Mouse (Mus musculus) cortical plate, adult 2 months (tissue): ENCODE measurements around the gene Ezh1. TPM values are rescaled to one million over a fixed set of nuclear protein-coding genes. Genes with fewer than 3 reads are reported as not detected.
A peak's percentile ranks its signal among the peaks of the same experiment; 100 is the strongest.

Experiments used
- H3K27ac ChIP-seq: fragments of 200-500 bp; 2 replicates; pipeline ENCODE4 v1.5.1; 2012; ENCODE audit warnings: low read length, control low read depth, inconsistent platforms; ENCODE audit not compliant: insufficient read depth
- H3K4me1 ChIP-seq: fragments of 200-500 bp; 2 replicates; pipeline ENCODE4 v1.6.1; 2011; ENCODE audit warnings: low read length; ENCODE audit not compliant: control insufficient read depth, insufficient read depth
- H3K4me3 ChIP-seq: fragments of 200-500 bp; 2 replicates; pipeline ENCODE4 v1.5.1; 2011; ENCODE audit warnings: mild to moderate bottlenecking, low read length, control low read depth; ENCODE audit not compliant: insufficient read depth
- CTCF ChIP-seq: fragments of 200-500 bp; IDR thresholded peaks from 2 replicates; pipeline ENCODE4 v1.5.1; 2011; ENCODE audit warnings: mild to moderate bottlenecking, control low read depth, low read length; ENCODE audit not compliant: insufficient read depth; ENCODE audit errors: extremely low read depth
- POLR2A ChIP-seq: fragments of 200-500 bp; IDR thresholded peaks from 2 replicates; pipeline ENCODE4 v1.6.1; 2011; ENCODE audit warnings: mild to moderate bottlenecking, low read length, control low read depth; ENCODE audit not compliant: insufficient read depth; ENCODE audit errors: extremely low read depth
- polyA plus RNA-seq: library from polyadenylated mRNA; depleted of rRNA; stranded (reverse); fragments of >200 nt; gene quantifications from 2 replicates; pipeline ENCODE4 v1.2.3, GENCODE M21; 2012

Ezh1 gene
- polyA plus RNA-seq, 1 experiment, result 51.9 TPM

DNA sequence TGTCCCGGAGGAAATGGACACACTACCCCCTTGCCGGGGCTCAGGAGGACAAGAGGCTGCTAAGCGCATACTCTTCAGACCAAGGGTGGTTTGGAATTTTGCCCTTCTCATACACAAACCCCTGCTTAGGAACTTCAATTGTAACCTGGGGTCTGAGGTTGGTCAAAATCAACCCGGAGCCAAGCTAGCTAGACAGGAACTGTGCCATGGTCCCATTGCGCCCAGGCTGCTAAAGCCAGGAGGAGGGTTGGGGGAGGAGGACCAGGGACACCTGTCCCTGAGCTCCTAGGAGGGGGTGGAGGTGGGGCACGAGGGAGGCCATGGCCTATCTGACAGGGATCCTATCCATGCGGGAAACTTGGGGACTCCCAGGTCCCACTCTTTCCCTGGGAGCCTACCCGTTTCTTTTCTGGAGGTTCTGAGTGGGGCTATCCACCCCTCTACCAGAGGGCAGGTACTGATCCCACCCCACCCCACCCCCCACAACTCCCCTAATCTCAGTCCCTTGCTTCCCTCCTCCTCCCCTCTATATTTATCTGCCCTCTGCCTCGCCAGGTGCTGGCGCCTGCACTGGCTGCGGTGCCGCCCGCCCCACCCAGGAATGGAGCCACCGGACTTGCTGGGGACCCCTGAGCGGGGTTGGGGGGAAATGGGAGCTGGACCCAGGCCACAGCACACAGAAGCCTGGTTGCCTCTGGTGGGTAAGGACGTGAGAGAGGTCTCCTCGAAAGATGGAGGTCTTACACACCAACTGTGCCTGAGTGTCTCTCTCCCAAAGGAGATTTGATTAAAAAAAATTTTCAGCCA, 56.8 kb downstream of the Ezh1 start:
- peaks cover 5% of the 10 kb centered on the region; the same call in 1 of the 2 replicates for H3K4me1 ChIP-seq
- H3K4me3 ChIP-seq, result peak overlapping the region; percentile 68
- H3K27ac ChIP-seq, result no peak overlapping the region
- TF ChIP-seq CTCF (no peak), POLR2A (no peak)

DNA sequence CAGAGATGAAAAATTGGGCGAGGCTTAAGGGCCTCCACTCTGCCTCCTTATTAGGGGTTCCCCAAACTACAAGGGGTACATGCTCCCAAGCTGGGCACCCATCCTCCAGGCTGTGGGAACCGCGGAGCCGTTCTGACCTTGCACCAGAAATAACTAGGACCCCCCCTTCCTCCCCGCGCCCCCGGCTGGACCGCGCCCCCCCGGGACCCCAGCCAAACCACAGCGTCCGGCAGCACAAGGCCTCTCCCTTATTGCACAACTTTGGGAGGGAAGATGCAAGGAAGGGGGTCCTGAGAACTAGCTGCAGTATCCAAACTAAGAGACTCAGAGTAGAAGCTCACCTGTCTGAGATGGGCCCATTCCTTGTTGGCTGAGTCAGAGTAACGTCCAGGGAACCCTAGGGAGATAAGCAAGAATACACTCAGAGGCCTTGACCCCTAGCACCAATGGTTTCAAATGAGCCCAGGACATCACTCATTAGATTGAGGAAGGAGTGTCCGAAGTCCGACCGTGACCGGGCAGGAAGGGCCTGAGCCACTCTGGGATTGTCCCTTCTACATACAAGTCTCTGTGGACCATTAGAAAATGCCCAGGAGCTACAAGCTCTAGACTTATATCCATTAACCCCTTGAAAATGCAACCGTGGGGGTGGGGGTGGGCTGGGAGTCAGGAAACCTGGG, 57.8 kb downstream of the Ezh1 start:
- Histone ChIP-seq H3K27ac (no peak overlapping the region), H3K4me3 (no peak overlapping the region), H3K4me1 (peaks cover 5% of the 10 kb centered on the region; the same call in 1 of the 2 replicates)
- TF ChIP-seq POLR2A, result no peak
- TF ChIP-seq CTCF, result no peak

DNA sequence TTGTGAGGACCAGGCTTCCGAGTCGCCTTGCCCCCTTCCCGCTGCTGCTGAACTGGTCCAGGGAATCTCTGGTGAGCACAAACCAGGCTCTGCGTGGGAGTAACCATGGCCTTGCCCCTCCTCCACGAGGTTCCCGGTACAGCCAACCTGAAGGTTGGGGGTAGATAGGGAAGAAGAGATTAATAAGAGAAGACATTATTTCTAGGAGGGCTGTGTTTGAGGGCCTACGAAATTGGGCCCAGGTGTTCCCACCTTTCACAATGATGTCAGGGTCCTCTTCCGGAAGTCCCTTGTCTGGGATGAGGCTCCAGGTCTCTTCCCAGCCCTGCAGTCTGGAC, 58.3 kb downstream of the Ezh1 start:
- TF ChIP-seq CTCF (no peak), POLR2A (no peak)
- no peak overlapping the region for H3K27ac ChIP-seq
- no peak overlapping the region for H3K4me3 ChIP-seq
- 0 out of 2 replicates have a peak, but pooled peaks cover 3% of the 10 kb centered on the region for H3K4me1 ChIP-seq

DNA sequence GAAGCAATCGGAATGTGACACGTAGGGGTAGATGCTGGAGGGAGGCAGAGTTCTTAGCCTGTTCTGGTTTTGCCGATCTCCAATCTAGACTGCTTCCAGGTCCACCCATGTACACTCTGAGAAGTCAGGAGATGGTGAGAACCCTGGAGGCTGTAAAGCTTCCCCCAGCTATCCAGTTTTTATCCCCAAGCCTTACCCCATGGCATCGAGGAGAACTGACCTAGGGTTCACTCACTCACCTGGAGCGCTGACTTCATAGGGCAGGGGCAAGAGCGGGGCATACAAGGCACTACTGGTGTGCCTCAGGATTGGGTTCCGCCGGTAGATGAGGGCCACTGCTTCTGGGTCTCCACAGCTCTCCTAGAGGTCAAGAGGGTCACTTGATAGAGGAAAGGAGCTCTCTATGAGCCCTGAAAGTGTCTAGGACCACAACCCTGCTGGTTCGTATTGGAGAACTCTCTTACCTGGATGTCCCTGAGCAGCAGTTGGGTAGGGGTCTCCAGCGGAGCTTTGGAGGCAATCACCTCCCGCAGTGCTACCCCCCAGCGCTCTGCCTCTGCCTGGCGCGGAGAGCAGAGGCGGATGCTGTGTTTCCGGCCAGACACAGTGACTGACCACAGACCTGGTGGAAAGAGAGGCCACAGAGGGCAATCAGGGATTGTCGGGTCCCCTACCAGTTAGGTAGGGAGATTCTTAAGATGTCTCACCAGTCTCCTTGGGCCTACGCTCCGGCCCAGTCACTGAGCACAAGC, 58.9 kb downstream of the Ezh1 start:
- H3K4me1 ChIP-seq, result 0 out of 2 replicates have a peak, but pooled peaks cover 2% of the 10 kb centered on the region
- no peak for TF ChIP-seq POLR2A
- TF ChIP-seq CTCF, result no peak
- H3K4me3 ChIP-seq, result no peak overlapping the region
- H3K27ac ChIP-seq, result no peak overlapping the region

DNA sequence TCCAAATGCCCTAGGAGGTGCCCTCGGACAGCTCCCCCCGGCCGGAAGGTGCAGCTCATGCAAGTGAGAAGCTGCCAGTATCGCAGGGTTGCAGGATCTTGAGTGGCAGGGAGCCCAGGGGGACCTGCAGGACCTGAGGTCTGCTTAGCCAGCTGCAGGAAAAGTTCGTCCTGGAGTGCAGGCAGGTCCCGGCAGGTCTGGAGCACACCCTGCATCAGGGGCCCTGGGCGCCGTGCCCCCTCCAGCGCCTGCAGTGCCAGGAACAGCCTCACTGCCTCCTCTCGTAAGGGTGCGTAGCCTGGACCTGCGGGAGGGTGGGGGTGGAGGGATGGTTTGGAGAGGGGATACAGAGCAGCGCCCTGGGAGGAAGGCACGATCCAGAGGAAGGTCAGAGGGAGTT, 59.9 kb downstream of the Ezh1 start:
- TF ChIP-seq POLR2A (no peak), CTCF (no peak)
- Histone ChIP-seq H3K27ac (no peak overlapping the region), H3K4me3 (no peak overlapping the region)

DNA sequence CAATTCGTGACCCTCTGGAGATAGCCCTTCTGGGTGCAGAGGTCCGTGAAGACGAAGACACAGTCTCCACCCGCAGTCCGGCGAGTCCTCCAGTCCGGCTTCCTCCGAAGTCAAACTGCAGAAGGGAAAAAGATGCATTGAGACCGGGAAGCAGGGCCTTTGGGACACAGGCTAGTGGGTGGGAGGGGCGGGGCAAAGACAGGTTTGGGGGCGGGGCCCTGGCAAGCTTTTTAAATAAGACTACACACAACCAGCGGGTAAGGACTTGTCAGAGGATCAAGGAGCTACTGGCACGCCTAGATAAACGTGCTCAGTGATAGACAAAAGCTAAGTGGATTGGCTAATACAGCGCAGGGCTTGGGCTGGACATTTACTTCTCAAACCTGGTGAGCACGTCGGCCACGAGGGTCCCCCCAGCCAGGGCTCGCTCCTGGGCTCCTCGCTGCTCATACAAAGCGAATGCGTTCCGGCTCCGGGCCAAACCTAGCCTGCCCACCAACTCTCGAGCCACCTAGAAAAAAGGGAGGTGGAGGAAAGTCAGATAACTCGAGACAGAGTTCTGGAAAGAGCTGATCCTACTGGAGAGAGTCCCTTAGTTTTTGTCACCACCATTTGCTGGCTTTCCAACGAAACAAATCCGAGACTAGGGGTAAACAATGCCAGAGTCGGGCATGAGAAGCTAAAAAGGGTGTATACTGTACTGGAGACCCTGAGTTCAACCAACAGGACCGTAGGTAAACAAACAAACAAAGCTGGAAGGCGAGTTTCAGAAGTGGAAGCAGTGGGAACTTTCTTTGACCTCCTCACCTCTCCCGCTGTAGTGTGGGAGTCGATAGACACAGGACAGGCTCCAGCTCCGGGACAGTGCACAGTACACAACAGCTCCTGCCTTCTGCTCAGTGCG, 61.3 kb downstream of the Ezh1 start:
- Histone ChIP-seq H3K4me1 (no peaks in the 10 kb centered on the region), H3K4me3 (no peak overlapping the region), H3K27ac (no peak overlapping the region)
- TF ChIP-seq POLR2A (no peak), CTCF (no peak)

More for the DNA sequence above, 59.9 kb downstream of the Ezh1 start:
- no peaks in the 10 kb centered on the region for H3K4me1 ChIP-seq

DNA sequence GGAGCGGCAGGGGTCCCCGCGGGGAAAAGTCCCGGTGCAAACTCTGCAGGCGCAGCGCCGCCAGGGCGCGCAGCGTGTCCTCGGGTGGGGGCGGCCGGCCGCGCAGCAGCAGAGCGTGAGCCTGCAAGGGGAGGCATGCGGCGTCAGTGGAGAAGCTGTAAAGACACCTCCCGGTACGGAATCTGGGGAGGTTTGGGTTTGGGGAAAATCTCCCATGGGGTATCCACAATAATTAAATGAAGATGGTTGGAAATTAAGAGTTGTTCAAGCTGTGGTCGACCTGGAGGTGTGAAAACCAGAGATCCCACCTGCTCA, 62.0 kb downstream of the Ezh1 start:
- H3K27ac ChIP-seq, result no peak overlapping the region
- TF ChIP-seq POLR2A, result no peak
- TF ChIP-seq CTCF, result no peak
- H3K4me3 ChIP-seq, result no peak overlapping the region

DNA sequence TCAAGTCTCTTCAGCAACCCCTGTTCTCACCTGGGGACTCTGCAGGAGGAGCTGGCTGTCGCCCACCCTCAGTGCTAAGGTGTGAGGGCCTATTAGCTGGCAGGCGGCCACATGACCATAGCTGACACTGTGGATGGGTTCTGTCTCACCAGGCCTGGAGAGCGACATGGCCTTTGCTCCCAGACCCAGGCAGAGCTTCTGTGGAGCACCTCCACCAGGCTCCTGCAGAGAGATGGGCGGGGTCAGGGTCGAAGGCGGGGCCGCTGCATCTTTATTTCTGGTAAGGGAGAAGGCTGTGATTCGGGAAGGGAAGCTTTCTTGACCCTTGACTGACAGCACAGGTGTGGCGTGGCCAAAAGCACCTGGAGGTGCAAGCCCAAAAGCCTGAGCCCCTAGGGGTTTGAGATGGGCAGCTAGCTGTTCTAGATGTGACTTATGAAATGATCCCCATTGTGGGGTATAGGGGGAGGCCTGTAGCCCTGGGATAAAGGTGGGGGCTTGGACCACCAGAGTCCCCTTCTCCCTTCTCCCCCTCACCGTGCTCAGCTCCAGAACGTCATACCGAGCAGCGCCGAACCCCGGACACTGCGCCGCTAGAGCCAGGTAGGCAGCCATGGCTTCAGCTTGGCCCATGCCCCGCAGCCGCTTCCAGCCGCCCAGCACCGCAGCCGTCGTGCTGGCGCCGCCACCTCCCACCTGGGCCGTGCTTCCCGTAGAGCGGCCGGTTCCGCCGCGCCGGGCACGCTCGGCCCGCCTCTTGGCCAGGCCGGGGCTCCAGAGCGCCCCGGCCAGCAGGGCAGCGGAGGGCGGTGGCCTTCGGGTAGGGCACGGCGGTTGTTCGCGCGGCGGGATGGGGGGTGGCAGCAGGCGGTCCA, 62.5 kb downstream of the Ezh1 start:
- H3K4me1 ChIP-seq, result no peaks in the 10 kb centered on the region
- no peak overlapping the region for H3K27ac ChIP-seq
- no peak overlapping the region for H3K4me3 ChIP-seq
- TF ChIP-seq CTCF, result no peak
- TF ChIP-seq POLR2A, result no peak

More for the DNA sequence above, 62.0 kb downstream of the Ezh1 start:
- H3K4me1 ChIP-seq, result no peaks in the 10 kb centered on the region

DNA sequence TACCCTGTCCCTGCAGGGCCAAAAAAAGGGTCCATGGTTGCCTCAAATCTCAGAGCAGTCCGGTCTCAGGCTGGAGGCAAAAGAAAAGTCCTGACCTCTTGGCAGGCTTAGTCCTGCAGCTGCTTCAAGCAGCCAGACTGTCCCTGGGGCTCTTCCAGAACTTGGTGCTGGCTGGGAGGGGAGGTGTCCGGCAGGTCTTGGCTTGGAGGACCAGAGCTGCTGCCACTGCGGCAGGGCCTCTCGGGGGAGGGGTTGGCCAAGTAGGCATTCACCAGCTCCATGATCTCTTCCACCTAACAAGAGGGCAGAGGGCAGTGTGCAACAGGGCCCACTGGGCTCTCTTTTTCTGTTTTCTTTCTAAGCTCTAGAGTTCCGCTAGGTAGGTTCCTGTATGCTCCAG, 63.5 kb downstream of the Ezh1 start:
- TF ChIP-seq POLR2A (no peak), CTCF (no peak)
- H3K4me1 ChIP-seq, result no peaks in the 10 kb centered on the region
- no peak overlapping the region for H3K4me3 ChIP-seq
- no peak overlapping the region for H3K27ac ChIP-seq
